Mouse (Mus musculus): ENCODE data around the gene Exog. TPM values are rescaled to one million over a fixed set of nuclear protein-coding genes. Genes with fewer than 3 reads are reported as not detected.
A peak's percentile ranks its signal among the peaks of the same experiment; 100 is the strongest.

Exog gene
- polyA plus RNA-seq, 1 experiment from 2014 or later: 23.2 TPM

- Histone ChIP-seq H3K4me3 (ENCODE audit: low read depth, low read length) (no peak overlapping the region), H3K4me2 (ENCODE audit: low read length) (no peak overlapping the region), H3K4me1 (replicated peaks; ENCODE audit: control insufficient read depth, insufficient read depth, low read length) (peaks cover 11% of the 10 kb centered on the region; the same call in 1 of the 2 replicates), H3K27me3 (replicated peaks; ENCODE audit: control insufficient read depth, insufficient read depth, low read length) (no peaks in the 10 kb centered on the region), H3K36me3 (ENCODE audit: control insufficient read depth, insufficient read depth, low read length) (no peaks in the 10 kb centered on the region), H3K9ac (ENCODE audit: low read length) (no peak overlapping the region), H3K9me3 (ENCODE audit: control insufficient read depth, low read length) (peaks cover 10% of the 10 kb centered on the region; the same call in 1 of the 2 replicates), H3K27ac (ENCODE audit: low read depth) (no peak overlapping the region)
- WGBS: 78% methylated on average over 5 of the region's 5 CpGs
- DNase-seq (ENCODE audit: low spot score) (no peak), ATAC-seq (replicated peaks; ENCODE audit: low FRiP score, low TSS enrichment, low read depth) (no peak)
Observed at GRCm38 (mm10) chr9:119409864-119410263, 34.9 kb upstream of the Exog start.

- Histone ChIP-seq H3K9ac (ENCODE audit: low read length) (no peak overlapping the region), H3K27me3 (replicated peaks; ENCODE audit: control insufficient read depth, insufficient read depth, low read length) (no peaks in the 10 kb centered on the region), H3K4me2 (ENCODE audit: low read length) (peak overlapping the region; percentile 35), H3K4me3 (ENCODE audit: low read depth, low read length) (no peak overlapping the region; the same call in 1 of the 2 replicates), H3K27ac (ENCODE audit: low read depth) (peak overlapping the region; percentile 6; the same call in 1 of the 2 replicates), H3K4me1 (replicated peaks; ENCODE audit: control insufficient read depth, insufficient read depth, low read length) (0 out of 2 replicates have a peak, but pooled peaks cover 4% of the 10 kb centered on the region), H3K36me3 (ENCODE audit: control insufficient read depth, insufficient read depth, low read length) (no peaks in the 10 kb centered on the region), H3K9me3 (ENCODE audit: control insufficient read depth, low read length) (peaks cover 3% of the 10 kb centered on the region; the same call in 1 of the 2 replicates)
- ATAC-seq (replicated peaks; ENCODE audit: low FRiP score, low TSS enrichment, low read depth): no peak
- WGBS: 61% methylated on average over 18 of the region's 18 CpGs
- no peak for DNase-seq (ENCODE audit: low spot score)
Observed at GRCm38 (mm10) chr9:119418025-119418424, 26.7 kb upstream of the Exog start.

- H3K27me3 ChIP-seq (replicated peaks; ENCODE audit: control insufficient read depth, insufficient read depth, low read length): no peaks in the 10 kb centered on the region
- H3K4me2 ChIP-seq (ENCODE audit: low read length): no peak overlapping the region
- WGBS: 84% methylated on average over 12 of the region's 12 CpGs
- no peak for DNase-seq (ENCODE audit: low spot score)
- no peaks in the 10 kb centered on the region for H3K9me3 ChIP-seq (ENCODE audit: control insufficient read depth, low read length)
- H3K4me1 ChIP-seq (replicated peaks; ENCODE audit: control insufficient read depth, insufficient read depth, low read length): peaks cover 14% of the 10 kb centered on the region
- no peak overlapping the region for H3K9ac ChIP-seq (ENCODE audit: low read length)
- no peak for ATAC-seq (replicated peaks; ENCODE audit: low FRiP score, low TSS enrichment, low read depth)
- H3K4me3 ChIP-seq (ENCODE audit: low read depth, low read length): no peak overlapping the region
- no peak overlapping the region for H3K27ac ChIP-seq (ENCODE audit: low read depth)
- H3K36me3 ChIP-seq (ENCODE audit: control insufficient read depth, insufficient read depth, low read length): no peaks in the 10 kb centered on the region
Observed at GRCm38 (mm10) chr9:119419852-119420438, 24.8 kb upstream of the Exog start.

GRCm38 (mm10) chr9:119425217-119425975 is 19.3 kb upstream of the Exog start:
- no peaks in the 10 kb centered on the region for H3K27me3 ChIP-seq (replicated peaks; ENCODE audit: control insufficient read depth, insufficient read depth, low read length)
- 0 out of 2 replicates have a peak overlapping the region, but pooled peaks have one; percentile 18 for H3K9ac ChIP-seq (ENCODE audit: low read length)
- 30% methylated on average over 7 of the region's 7 CpGs for WGBS
- H3K4me1 ChIP-seq (replicated peaks; ENCODE audit: control insufficient read depth, insufficient read depth, low read length): peaks cover 30% of the 10 kb centered on the region
- peak; percentile 80 for ATAC-seq (replicated peaks; ENCODE audit: low FRiP score, low TSS enrichment, low read depth)
- no peak overlapping the region for H3K4me3 ChIP-seq (ENCODE audit: low read depth, low read length)
- H3K36me3 ChIP-seq (ENCODE audit: control insufficient read depth, insufficient read depth, low read length): peaks cover 24% of the 10 kb centered on the region
- H3K27ac ChIP-seq (ENCODE audit: low read depth): peak overlapping the region; percentile 40
- H3K9me3 ChIP-seq (ENCODE audit: control insufficient read depth, low read length): no peaks in the 10 kb centered on the region
- H3K4me2 ChIP-seq (ENCODE audit: low read length): peak overlapping the region; percentile 18; the same call in 1 of the 2 replicates
- DNase-seq (ENCODE audit: low spot score): peak; percentile 75

GRCm38 (mm10) chr9:119425976-119426415 is 18.7 kb upstream of the Exog start:
- peaks cover 30% of the 10 kb centered on the region for H3K4me1 ChIP-seq (replicated peaks; ENCODE audit: control insufficient read depth, insufficient read depth, low read length)
- peak overlapping the region; percentile 40; the same call in 1 of the 2 replicates for H3K27ac ChIP-seq (ENCODE audit: low read depth)
- DNase-seq (ENCODE audit: low spot score) (no peak), ATAC-seq (replicated peaks; ENCODE audit: low FRiP score, low TSS enrichment, low read depth) (no peak)
- H3K36me3 ChIP-seq (ENCODE audit: control insufficient read depth, insufficient read depth, low read length): peaks cover 27% of the 10 kb centered on the region
- no peaks in the 10 kb centered on the region for H3K9me3 ChIP-seq (ENCODE audit: control insufficient read depth, low read length)
- no peak overlapping the region for H3K4me3 ChIP-seq (ENCODE audit: low read depth, low read length)
- no peak overlapping the region for H3K9ac ChIP-seq (ENCODE audit: low read length)
- no peaks in the 10 kb centered on the region for H3K27me3 ChIP-seq (replicated peaks; ENCODE audit: control insufficient read depth, insufficient read depth, low read length)
- 82% methylated on average over 13 of the region's 13 CpGs for WGBS
- no peak overlapping the region for H3K4me2 ChIP-seq (ENCODE audit: low read length)

GRCm38 (mm10) chr9:119426483-119426882 is 18.3 kb upstream of the Exog start:
- H3K27me3 ChIP-seq (replicated peaks; ENCODE audit: control insufficient read depth, insufficient read depth, low read length): no peaks in the 10 kb centered on the region
- no peak overlapping the region for H3K4me2 ChIP-seq (ENCODE audit: low read length)
- no peak overlapping the region for H3K9ac ChIP-seq (ENCODE audit: low read length)
- WGBS: 64% methylated on average over 7 of the region's 7 CpGs
- no peak overlapping the region for H3K4me3 ChIP-seq (ENCODE audit: low read depth, low read length)
- peaks cover 30% of the 10 kb centered on the region for H3K4me1 ChIP-seq (replicated peaks; ENCODE audit: control insufficient read depth, insufficient read depth, low read length)
- no peaks in the 10 kb centered on the region for H3K9me3 ChIP-seq (ENCODE audit: control insufficient read depth, low read length)
- no peak overlapping the region for H3K27ac ChIP-seq (ENCODE audit: low read depth)
- no peak for DNase-seq (ENCODE audit: low spot score)
- ATAC-seq (replicated peaks; ENCODE audit: low FRiP score, low TSS enrichment, low read depth): no peak
- H3K36me3 ChIP-seq (ENCODE audit: control insufficient read depth, insufficient read depth, low read length): peaks cover 30% of the 10 kb centered on the region

GRCm38 (mm10) chr9:119430311-119430710 is 14.4 kb upstream of the Exog start:
- peaks cover 61% of the 10 kb centered on the region for H3K36me3 ChIP-seq (ENCODE audit: control insufficient read depth, insufficient read depth, low read length)
- WGBS: 48% methylated on average over 7 of the region's 7 CpGs
- no peak overlapping the region for H3K4me3 ChIP-seq (ENCODE audit: low read depth, low read length)
- 0 out of 2 replicates have a peak, but pooled peaks have one; percentile 45 for ATAC-seq (replicated peaks; ENCODE audit: low FRiP score, low TSS enrichment, low read depth)
- DNase-seq (ENCODE audit: low spot score): peak; percentile 78
- H3K4me2 ChIP-seq (ENCODE audit: low read length): no peak overlapping the region
- no peak overlapping the region for H3K9ac ChIP-seq (ENCODE audit: low read length)
- no peak overlapping the region for H3K27ac ChIP-seq (ENCODE audit: low read depth)
- H3K9me3 ChIP-seq (ENCODE audit: control insufficient read depth, low read length): no peaks in the 10 kb centered on the region
- peaks cover 16% of the 10 kb centered on the region for H3K4me1 ChIP-seq (replicated peaks; ENCODE audit: control insufficient read depth, insufficient read depth, low read length)
- H3K27me3 ChIP-seq (replicated peaks; ENCODE audit: control insufficient read depth, insufficient read depth, low read length): no peaks in the 10 kb centered on the region

- WGBS: 80% methylated on average over 2 of the region's 2 CpGs
Observed at GRCm38 (mm10) chr9:119435855-119436254, 8.9 kb upstream of the Exog start.

More at GRCm38 (mm10) chr9:119435855-119436254, 8.9 kb upstream of the Exog start:
- DNase-seq (ENCODE audit: low spot score) (no peak), ATAC-seq (replicated peaks; ENCODE audit: low FRiP score, low TSS enrichment, low read depth) (no peak)
- Histone ChIP-seq H3K36me3 (ENCODE audit: control insufficient read depth, insufficient read depth, low read length) (peaks cover 66% of the 10 kb centered on the region), H3K4me2 (ENCODE audit: low read length) (no peak overlapping the region), H3K27me3 (replicated peaks; ENCODE audit: control insufficient read depth, insufficient read depth, low read length) (no peaks in the 10 kb centered on the region), H3K9ac (ENCODE audit: low read length) (no peak overlapping the region), H3K27ac (ENCODE audit: low read depth) (no peak overlapping the region), H3K9me3 (ENCODE audit: control insufficient read depth, low read length) (no peaks in the 10 kb centered on the region), H3K4me3 (ENCODE audit: low read depth, low read length) (no peak overlapping the region), H3K4me1 (replicated peaks; ENCODE audit: control insufficient read depth, insufficient read depth, low read length) (no peaks in the 10 kb centered on the region)

All from intestine, embryonic 14.5 days (tissue).